Mouse (Mus musculus) heart, embryonic 14.5 days (tissue): ENCODE measurements around the gene Tec. TPM values are rescaled to one million over a fixed set of nuclear protein-coding genes. Genes with fewer than 3 reads are reported as not detected.

Experiments
- ATAC-seq: fragments of 200-750 bp; cut with Nextera tagmentation; 2 replicates; pipeline ENCODE4 v1.8.0; 2017; ENCODE audit warnings: low read depth, moderate TSS enrichment; ENCODE audit not compliant: insufficient number of reproducible peaks, insufficient read depth, low FRiP score
- H3K27ac ChIP-seq, 2 experiments: fragments of 200-500 bp in 1 of 2; fragments of 300-500 bp in 1 of 2; sonication (generic) in 1 of 2; replicated peaks in 1 of 2; 2 replicates each; pipeline ENCODE4 v1.5.1; 2012 to 2014; ENCODE audit warnings: low read depth in 2 of 2, low read length in 2 of 2, control low read depth in 1 of 2, mild to moderate bottlenecking in 1 of 2, mixed read lengths in 1 of 2; ENCODE audit not compliant: control insufficient read depth in 1 of 2, insufficient read depth in 1 of 2
- H3K27me3 ChIP-seq: fragments of 300-500 bp; sonication (generic); 2 replicates; pipeline ENCODE4 v1.6.1; 2014; ENCODE audit warnings: mild to moderate bottlenecking, low read length, control low read depth; ENCODE audit not compliant: control insufficient read depth, insufficient read depth
- H3K36me3 ChIP-seq: fragments of 300-500 bp; sonication (generic); 2 replicates; pipeline ENCODE4 v1.6.1; 2014; ENCODE audit warnings: mild to moderate bottlenecking, control low read depth, low read length, mixed read lengths; ENCODE audit not compliant: control insufficient read depth, insufficient read depth
- H3K4me1 ChIP-seq, 2 experiments: fragments of 200-500 bp in 1 of 2; fragments of 300-500 bp in 1 of 2; sonication (generic) in 1 of 2; 2 replicates each; pipeline ENCODE4 v1.6.1; 2012 to 2014; ENCODE audit warnings: low read length in 2 of 2, control low read depth in 1 of 2, mixed read lengths in 1 of 2; ENCODE audit not compliant: control insufficient read depth in 2 of 2, insufficient read depth in 2 of 2
- H3K4me2 ChIP-seq: fragments of 300-500 bp; sonication (generic); 2 replicates; pipeline ENCODE4 v1.6.1; 2014; ENCODE audit warnings: mild to moderate bottlenecking, low read length
- H3K4me3 ChIP-seq, 2 experiments: fragments of 200-500 bp in 1 of 2; fragments of 300-500 bp in 1 of 2; sonication (generic) in 1 of 2; 2 replicates each; pipeline ENCODE4 v1.5.1; 2012 to 2014; ENCODE audit warnings: low read length in 2 of 2, mild to moderate bottlenecking in 2 of 2, control low read depth in 1 of 2, low read depth in 1 of 2, moderate library complexity in 1 of 2; ENCODE audit not compliant: control insufficient read depth in 1 of 2, insufficient read depth in 1 of 2
- H3K9ac ChIP-seq: fragments of 300-500 bp; sonication (generic); 2 replicates; pipeline ENCODE4 v1.6.1; 2014; ENCODE audit warnings: mild to moderate bottlenecking, low read length
- H3K9me3 ChIP-seq: fragments of 300-500 bp; sonication (generic); 2 replicates; pipeline ENCODE4 v1.6.1; 2016; ENCODE audit warnings: low read length, control low read depth; ENCODE audit not compliant: control insufficient read depth
- WGBS: fragments of 180-500 bp; shearing (Covaris S2); extraction: QIAGEN DNeasy Blood & Tissue Kit; methylation state at CpG from one replicate; pipeline ENCODE4 v1.1.7; 2014; 5-methylcytosine and 5-hydroxymethylcytosine counted together
- polyA plus RNA-seq: library from polyadenylated mRNA; unstranded; fragments of >200 nt; fragmentation: Nextera tagmentation; extraction: Ambion mirVana; gene quantifications from 2 replicates; pipeline ENCODE4 v1.2.1, GENCODE M21; 2014

The Tec gene
- polyA plus RNA-seq, 1 experiment from 2014 or later: 17.7 TPM

GRCm38 (mm10) chr5:72723429-72723828 lies 144.9 kb downstream of the Tec start:
- ATAC-seq: no peak
- 34% methylated on average over 2 of the region's 2 CpGs for WGBS
- Histone ChIP-seq H3K4me2 (no peak overlapping the region), H3K36me3 (no peaks in the 10 kb centered on the region), H3K4me1 (no peaks in the 10 kb centered on the region), H3K4me3 (no peak overlapping the region), H3K27me3 (no peaks in the 10 kb centered on the region), H3K27ac (no peak overlapping the region), H3K9me3 (no peaks in the 10 kb centered on the region), H3K9ac (no peak overlapping the region)

- no peaks in the 10 kb centered on the region for H3K9me3 ChIP-seq
- H3K4me1 ChIP-seq: no peaks in the 10 kb centered on the region
- no peak overlapping the region for H3K4me3 ChIP-seq
- no peak overlapping the region for H3K9ac ChIP-seq
- no peak overlapping the region for H3K4me2 ChIP-seq
- no peaks in the 10 kb centered on the region for H3K27me3 ChIP-seq
- no peak overlapping the region for H3K27ac ChIP-seq
- WGBS: 54% methylated on average over 7 of the region's 7 CpGs
- no peaks in the 10 kb centered on the region for H3K36me3 ChIP-seq
- ATAC-seq: no peak
Observed at GRCm38 (mm10) chr5:72720587-72720986, 147.7 kb downstream of the Tec start.

- Histone ChIP-seq H3K9ac (no peak overlapping the region), H3K4me1 (no peaks in the 10 kb centered on the region), H3K27me3 (no peaks in the 10 kb centered on the region), H3K27ac (no peak overlapping the region), H3K9me3 (no peaks in the 10 kb centered on the region), H3K4me2 (no peak overlapping the region), H3K36me3 (no peaks in the 10 kb centered on the region), H3K4me3 (no peak overlapping the region)
- ATAC-seq: no peak
- 25% methylated on average over 4 of the region's 4 CpGs for WGBS
Observed at GRCm38 (mm10) chr5:72710572-72711278, 157.6 kb downstream of the Tec start.

GRCm38 (mm10) chr5:72709976-72710375 lies 158.3 kb downstream of the Tec start:
- no peak overlapping the region for H3K4me2 ChIP-seq
- H3K9ac ChIP-seq: no peak overlapping the region
- no peak overlapping the region for H3K27ac ChIP-seq
- no peaks in the 10 kb centered on the region for H3K27me3 ChIP-seq
- ATAC-seq: no peak
- no peaks in the 10 kb centered on the region for H3K36me3 ChIP-seq
- no peaks in the 10 kb centered on the region for H3K4me1 ChIP-seq
- no peak overlapping the region for H3K4me3 ChIP-seq
- WGBS: 82% methylated on average over 9 of the region's 9 CpGs
- no peaks in the 10 kb centered on the region for H3K9me3 ChIP-seq

- no peak for ATAC-seq
- Histone ChIP-seq H3K4me2 (no peak overlapping the region), H3K4me3 (no peak overlapping the region), H3K9ac (no peak overlapping the region), H3K27ac (no peak overlapping the region), H3K36me3 (no peaks in the 10 kb centered on the region), H3K9me3 (no peaks in the 10 kb centered on the region), H3K4me1 (no peaks in the 10 kb centered on the region), H3K27me3 (no peaks in the 10 kb centered on the region)
- WGBS: 83% methylated on average over 13 of the region's 13 CpGs
Observed at GRCm38 (mm10) chr5:72709451-72709850, 158.8 kb downstream of the Tec start.

- no peaks in the 10 kb centered on the region for H3K36me3 ChIP-seq
- H3K27me3 ChIP-seq: no peaks in the 10 kb centered on the region
- no peak for ATAC-seq
- no peaks in the 10 kb centered on the region for H3K9me3 ChIP-seq
- H3K4me3 ChIP-seq: no peak overlapping the region
- H3K4me2 ChIP-seq: no peak overlapping the region; the same call in 1 of the 2 replicates
- H3K4me1 ChIP-seq: no peaks in the 10 kb centered on the region
- WGBS: 55% methylated on average over 10 of the region's 10 CpGs
- H3K27ac ChIP-seq: no peak overlapping the region
- H3K9ac ChIP-seq: no peak overlapping the region
Observed at GRCm38 (mm10) chr5:72706722-72707121, 161.6 kb downstream of the Tec start.

GRCm38 (mm10) chr5:72706095-72706494 lies 162.2 kb downstream of the Tec start:
- no peaks in the 10 kb centered on the region for H3K36me3 ChIP-seq
- ATAC-seq: no peak
- H3K27me3 ChIP-seq: no peaks in the 10 kb centered on the region
- no peak overlapping the region for H3K4me2 ChIP-seq
- no peak overlapping the region for H3K9ac ChIP-seq
- no peak overlapping the region for H3K27ac ChIP-seq
- H3K4me3 ChIP-seq: no peak overlapping the region
- WGBS: 56% methylated on average over 10 of the region's 10 CpGs
- H3K4me1 ChIP-seq: no peaks in the 10 kb centered on the region
- no peaks in the 10 kb centered on the region for H3K9me3 ChIP-seq
